Mouse (Mus musculus): ENCODE data around the gene Hsd17b14. TPM values are rescaled to one million over a fixed set of nuclear protein-coding genes. Genes with fewer than 3 reads are reported as not detected.
A peak's percentile ranks its signal among the peaks of the same experiment; 100 is the strongest.

Hsd17b14 gene
- total RNA-seq, 2 experiments from 2014 or later = not detected

DNA sequence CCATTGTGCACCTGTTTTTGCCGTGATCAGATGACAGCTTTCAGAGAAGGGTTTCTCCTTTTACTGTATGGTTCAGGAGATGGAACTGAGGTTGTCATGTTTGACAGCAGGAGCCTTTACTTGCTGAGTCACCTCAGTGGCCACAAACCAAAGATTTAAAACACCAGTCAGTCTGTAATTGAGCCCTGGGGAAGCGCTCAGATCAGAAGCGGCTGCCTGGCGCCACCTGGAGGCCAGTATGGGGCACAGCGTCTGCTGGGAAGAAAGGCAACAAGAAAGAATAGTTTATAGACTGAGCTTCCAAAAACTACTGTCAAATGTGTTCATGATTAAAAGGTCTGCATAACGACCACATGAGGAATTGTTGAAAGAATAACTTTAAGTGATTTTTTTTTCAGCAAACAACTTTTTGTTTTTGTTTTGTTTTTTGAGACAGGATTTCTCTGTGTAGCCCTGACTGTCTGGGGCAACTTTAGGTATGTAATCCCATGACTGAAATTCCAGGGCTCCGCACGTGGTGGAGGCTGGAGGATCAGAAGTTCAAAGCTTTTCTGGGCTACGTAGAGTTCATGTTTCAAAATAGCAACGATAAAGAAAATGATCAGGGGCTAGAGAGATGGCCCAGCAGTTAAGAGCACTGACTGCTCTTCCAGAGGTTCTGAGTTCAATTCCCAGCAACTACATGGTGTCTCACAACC, 38.6 kb downstream of the Hsd17b14 start:
- ATAC-seq (replicated peaks; ENCODE audit: low FRiP score, poor library complexity, severe bottlenecking) = peak; percentile 64

DNA sequence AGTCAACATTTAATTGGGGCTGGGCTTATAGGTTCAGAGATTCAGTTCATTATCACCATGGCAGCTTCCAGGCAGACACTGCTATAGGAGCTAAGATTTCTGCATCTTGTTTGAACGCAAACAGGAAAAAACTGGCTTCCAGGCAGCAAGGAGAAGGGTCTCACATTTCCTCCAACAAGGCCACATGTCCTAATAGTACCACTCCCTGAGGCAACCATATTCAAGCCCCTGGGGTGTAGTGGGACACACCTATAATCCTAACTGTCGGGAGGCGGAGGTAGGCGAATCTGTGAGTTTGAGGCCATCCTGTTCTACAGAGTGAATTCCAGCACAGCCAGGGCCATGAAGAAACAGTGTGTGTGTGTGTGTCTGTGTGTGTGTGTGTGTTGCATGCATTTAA, 40.5 kb downstream of the Hsd17b14 start:
- no peak for ATAC-seq (replicated peaks; ENCODE audit: low FRiP score, poor library complexity, severe bottlenecking)

DNA sequence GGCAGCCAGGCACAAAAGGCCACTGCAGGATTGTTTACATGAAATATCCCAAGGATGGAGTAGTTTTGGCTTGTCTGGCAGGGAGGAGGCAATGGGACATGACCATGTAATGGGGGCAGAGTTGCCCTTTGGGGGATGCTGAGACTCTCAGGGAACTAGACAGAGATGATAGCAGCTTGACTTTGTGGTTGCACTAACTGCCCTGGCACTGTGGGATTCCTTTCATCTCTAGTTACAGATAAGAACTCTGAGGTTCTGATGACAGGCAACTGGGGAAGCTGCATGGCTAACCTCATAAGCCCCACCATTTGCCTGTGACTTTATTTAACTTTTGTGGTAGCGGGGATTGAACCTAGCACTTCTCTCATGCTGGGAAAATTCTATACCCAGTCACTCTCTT, 41.4 kb downstream of the Hsd17b14 start:
- no peak for ATAC-seq (replicated peaks; ENCODE audit: low FRiP score, poor library complexity, severe bottlenecking)

DNA sequence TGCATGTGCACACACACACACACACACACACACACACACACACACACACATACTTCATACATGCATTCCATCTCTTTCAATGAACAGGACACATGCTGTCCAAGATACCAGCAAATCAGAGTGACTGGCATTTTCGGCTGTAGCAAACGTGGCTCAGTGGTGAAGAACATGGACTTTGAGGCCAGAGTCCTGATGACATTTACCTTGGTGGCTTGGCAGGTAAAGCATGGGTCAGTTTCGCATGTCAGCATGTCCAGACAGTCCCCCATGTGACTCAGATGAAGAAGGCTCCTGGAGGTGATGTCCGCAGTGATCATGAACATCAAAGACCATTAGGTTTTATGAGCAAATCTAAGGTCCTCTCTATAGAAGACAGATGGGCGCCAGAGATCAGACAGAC, 42.3 kb downstream of the Hsd17b14 start:
- ATAC-seq (replicated peaks; ENCODE audit: low FRiP score, poor library complexity, severe bottlenecking) = no peak

DNA sequence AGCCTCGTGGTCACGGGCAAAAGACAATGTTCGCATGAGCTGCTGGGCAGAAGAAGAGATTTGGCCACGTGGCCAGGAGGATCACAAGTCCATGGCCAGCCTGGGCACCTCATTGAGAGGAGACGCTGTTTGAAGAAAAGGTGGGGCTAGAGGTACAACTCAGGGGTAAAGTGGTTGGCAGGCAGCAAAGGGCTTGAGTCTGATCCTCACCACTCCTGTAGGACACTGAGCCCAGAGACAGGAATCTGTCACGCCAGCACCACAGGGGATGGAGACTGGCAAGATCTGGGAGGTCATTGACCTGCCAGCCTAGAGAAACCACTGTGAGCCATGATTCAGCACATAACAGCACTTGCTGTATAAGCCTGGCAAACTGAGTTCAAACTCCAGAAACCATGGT, 42.8 kb downstream of the Hsd17b14 start:
- ATAC-seq (replicated peaks; ENCODE audit: low FRiP score, poor library complexity, severe bottlenecking) = no peak

DNA sequence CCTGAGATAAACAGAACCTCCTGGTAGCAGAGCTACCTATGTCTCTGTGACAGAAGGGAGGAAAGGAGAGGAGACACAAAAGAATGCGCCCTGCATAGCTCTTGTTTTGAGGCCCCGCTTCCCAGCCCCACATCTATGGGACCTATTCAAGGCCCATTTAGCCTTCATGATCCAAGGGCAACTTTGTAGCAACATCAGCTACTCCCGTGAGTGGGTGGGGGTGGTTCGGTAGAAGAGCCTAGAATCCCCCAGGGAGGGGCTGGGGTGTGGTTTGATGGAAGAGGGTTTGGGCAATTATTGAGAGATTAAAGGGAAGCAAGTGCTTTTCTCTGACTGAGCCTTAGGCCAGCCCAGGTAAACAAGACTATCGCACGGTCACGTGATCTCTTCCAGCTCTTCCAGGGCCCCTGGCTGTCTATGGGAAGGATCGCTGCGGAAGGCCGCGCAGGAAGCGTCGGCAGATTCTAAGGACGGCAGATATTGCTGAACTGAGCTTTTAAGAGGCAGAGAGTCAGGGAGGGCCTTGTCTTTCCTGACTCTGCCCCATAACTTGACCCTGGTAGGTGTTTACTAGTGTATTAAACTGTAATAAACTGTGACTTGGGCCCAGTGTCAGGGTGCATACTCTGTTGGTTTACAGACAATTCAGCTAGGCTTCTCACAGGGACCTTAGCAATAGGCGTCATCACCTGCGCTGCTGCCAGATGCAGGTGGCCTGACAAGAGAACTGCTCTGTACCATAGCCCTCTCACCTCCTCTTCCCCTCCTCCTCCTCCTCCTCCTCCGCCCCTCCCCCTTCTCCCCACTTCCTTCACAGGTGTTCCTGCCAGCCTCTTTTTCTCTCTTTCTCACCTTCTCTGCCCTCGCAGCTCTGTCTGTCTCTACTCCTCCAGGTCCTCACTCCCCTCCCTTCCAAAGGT, 44.5 kb downstream of the Hsd17b14 start:
- no peak for ATAC-seq (replicated peaks; ENCODE audit: low FRiP score, poor library complexity, severe bottlenecking)

DNA sequence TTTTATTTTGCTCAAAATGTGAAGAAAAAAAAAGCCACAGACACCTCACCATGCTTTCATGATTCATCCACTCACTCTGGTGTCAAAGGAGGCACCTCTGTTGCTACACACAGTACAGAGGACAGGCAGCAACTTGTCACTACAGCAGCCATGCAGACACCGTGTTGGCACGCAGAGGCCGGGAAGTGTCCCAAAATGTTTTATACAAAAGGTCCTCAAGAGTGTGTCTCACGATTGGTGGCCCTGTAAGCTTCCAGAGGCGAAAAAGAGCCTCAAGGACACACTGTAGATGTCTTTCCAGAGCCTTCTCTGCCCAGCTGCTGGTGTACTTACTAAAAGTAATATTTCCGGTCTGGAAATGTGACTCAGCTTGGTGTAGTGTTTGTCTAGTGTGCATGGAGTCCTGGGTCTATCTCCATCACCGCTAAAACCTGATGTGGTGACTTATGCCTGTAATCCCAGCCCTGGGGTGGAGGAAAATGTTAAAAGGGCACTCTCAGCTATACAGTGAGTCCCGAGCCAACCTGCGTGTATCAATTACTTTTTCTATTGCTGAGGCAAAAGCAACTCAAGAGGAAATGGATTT, 51.1 kb downstream of the Hsd17b14 start:
- no peak for ATAC-seq (replicated peaks; ENCODE audit: low FRiP score, poor library complexity, severe bottlenecking)

DNA sequence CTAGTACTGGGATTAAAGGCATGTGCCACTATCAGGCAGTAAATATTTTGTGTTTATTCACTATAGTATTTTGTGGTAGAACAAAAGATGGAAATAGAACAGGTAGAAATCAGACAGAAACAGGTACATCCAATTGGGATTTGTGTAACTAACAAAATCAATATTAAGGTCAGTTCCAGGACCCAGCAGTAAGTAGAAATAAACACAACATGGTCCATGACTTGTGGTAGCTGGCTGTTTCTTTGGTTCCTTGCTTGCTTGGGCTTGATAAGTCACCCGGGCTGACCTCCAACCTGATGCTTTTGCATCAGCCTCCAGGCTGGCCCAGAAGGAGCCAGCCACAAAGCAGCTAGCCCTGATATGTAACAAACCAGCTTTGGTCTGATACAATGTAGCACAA, 54.8 kb downstream of the Hsd17b14 start:
- no peak for ATAC-seq (replicated peaks; ENCODE audit: low FRiP score, poor library complexity, severe bottlenecking)

DNA sequence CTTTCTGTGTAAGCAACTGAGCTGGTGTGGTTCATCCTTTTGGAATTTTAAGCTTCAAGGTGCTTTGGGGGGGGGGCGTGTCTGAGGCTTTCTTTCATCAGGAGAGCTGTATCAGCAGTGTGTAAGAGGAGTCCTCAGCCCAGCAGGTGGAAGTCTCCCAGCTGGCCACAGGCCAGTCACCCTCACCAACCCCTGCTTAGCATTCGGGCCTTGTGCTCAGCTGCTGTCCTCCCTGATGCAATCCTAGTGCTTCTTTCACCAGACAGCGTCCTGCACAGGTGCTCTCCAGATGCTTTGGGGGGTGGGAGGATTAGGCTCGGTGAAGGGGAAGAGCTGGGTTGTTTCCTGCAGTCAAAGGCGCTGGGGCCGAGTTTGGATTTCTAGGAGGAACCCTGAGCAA, 61.6 kb downstream of the Hsd17b14 start:
- no peak for ATAC-seq (replicated peaks; ENCODE audit: low FRiP score, poor library complexity, severe bottlenecking)

DNA sequence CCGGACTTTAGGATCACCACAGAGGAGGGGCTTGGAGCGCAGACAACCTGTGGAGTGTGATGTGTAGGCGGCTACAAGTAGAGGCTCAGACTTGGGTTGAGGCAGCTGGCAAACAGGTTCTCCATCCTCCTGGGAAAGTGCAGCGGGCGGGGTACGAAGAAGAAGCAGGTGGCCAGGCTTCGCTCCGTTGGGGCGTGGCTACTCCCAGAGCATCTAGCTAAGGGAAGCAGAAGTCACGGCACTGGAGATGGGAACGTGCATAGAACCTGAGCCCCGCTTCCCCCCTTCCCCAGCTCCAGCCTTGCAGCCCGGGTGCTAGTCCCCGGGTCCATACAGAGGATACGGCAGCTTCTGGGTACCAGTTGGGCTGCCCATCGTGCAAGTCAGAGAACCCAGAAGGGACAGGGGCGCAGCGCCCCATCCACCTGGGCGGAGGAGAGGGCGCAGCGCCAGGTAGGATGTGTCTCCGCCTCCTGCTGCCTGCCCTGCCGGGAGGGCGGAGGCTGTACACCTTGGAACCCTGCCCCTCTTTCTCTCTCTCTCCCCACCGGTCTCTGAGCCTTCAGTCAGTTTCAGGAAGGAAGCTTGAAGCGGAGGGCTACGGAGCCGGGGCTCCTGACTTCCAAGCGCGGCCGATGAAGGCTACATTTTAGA, 62.5 kb downstream of the Hsd17b14 start, which contains the start of gene Fut1:
Gene Fut1 (plus strand): TSS at position 248 of the 654 bp plus-strand sequence.
- ATAC-seq (replicated peaks; ENCODE audit: low FRiP score, poor library complexity, severe bottlenecking) = no peak

Other genes starting within 250 kb of the Hsd17b14 start
Only the 30 nearest of the 35 such genes appear.
- gene Lin7b, start 184.3 kb upstream of the Hsd17b14 start, total RNA-seq (2015; ENCODE audit: low replicate concordance) = 1.5 TPM in 1 of 2 replicates, not detected in the other
- gene Lin7b, start 184.3 kb upstream of the Hsd17b14 start, total RNA-seq (2017; ENCODE audit: low replicate concordance) = 5.4 TPM in 1 of 2 replicates, not detected in the other
- gene Snrnp70, start 159.2 kb upstream of the Hsd17b14 start, total RNA-seq (2015; ENCODE audit: low replicate concordance) = 50.5 and 70.2 TPM in 2 replicates
- 169 and 259 TPM in 2 replicates for gene Snrnp70, start 159.2 kb upstream of the Hsd17b14 start, total RNA-seq (2017; ENCODE audit: low replicate concordance)
- not detected in 2 replicates for gene Kcna7, start 149.2 kb upstream of the Hsd17b14 start, total RNA-seq (2015; ENCODE audit: low replicate concordance)
- gene Kcna7, start 149.2 kb upstream of the Hsd17b14 start, total RNA-seq (2017; ENCODE audit: low replicate concordance) = not detected in 2 replicates
- not detected in 2 replicates for gene Ntf5, start 141.2 kb upstream of the Hsd17b14 start, total RNA-seq (2015; ENCODE audit: low replicate concordance)
- not detected in 2 replicates for gene Ntf5, start 141.2 kb upstream of the Hsd17b14 start, total RNA-seq (2017; ENCODE audit: low replicate concordance)
- gene Lhb, start 134.1 kb upstream of the Hsd17b14 start, total RNA-seq (2015; ENCODE audit: low replicate concordance) = not detected in 2 replicates
- gene Lhb, start 134.1 kb upstream of the Hsd17b14 start, total RNA-seq (2017; ENCODE audit: low replicate concordance) = not detected in 2 replicates
- 11.7 and 13.2 TPM in 2 replicates for gene Gys1, start 120.0 kb upstream of the Hsd17b14 start, total RNA-seq (2015; ENCODE audit: low replicate concordance)
- gene Gys1, start 120.0 kb upstream of the Hsd17b14 start, total RNA-seq (2017; ENCODE audit: low replicate concordance) = 4.6 and 8.9 TPM in 2 replicates
- gene Ruvbl2, start 116.8 kb upstream of the Hsd17b14 start, total RNA-seq (2015; ENCODE audit: low replicate concordance) = 54.1 and 63.4 TPM in 2 replicates
- 23.1 and 50.1 TPM in 2 replicates for gene Ruvbl2, start 116.8 kb upstream of the Hsd17b14 start, total RNA-seq (2017; ENCODE audit: low replicate concordance)
- 1,430 and 1,622 TPM in 2 replicates for gene Ftl1, start 95.0 kb upstream of the Hsd17b14 start, total RNA-seq (2015; ENCODE audit: low replicate concordance)
- gene Ftl1, start 95.0 kb upstream of the Hsd17b14 start, total RNA-seq (2017; ENCODE audit: low replicate concordance) = 705 and 987 TPM in 2 replicates
- gene Bax, start 88.0 kb upstream of the Hsd17b14 start, total RNA-seq (2015; ENCODE audit: low replicate concordance) = 8.6 and 12.7 TPM in 2 replicates
- 9.7 and 11.8 TPM in 2 replicates for gene Bax, start 88.0 kb upstream of the Hsd17b14 start, total RNA-seq (2017; ENCODE audit: low replicate concordance)
- gene Tulp2, start 73.0 kb upstream of the Hsd17b14 start, total RNA-seq (2015; ENCODE audit: low replicate concordance) = not detected in 2 replicates
- gene Tulp2, start 73.0 kb upstream of the Hsd17b14 start, total RNA-seq (2017; ENCODE audit: low replicate concordance) = 0.42 TPM in 1 of 2 replicates, not detected in the other
- gene Gm45808, start 68.1 kb upstream of the Hsd17b14 start, total RNA-seq (2015; ENCODE audit: low replicate concordance) = not detected in 2 replicates
- not detected in 2 replicates for gene Gm45808, start 68.1 kb upstream of the Hsd17b14 start, total RNA-seq (2017; ENCODE audit: low replicate concordance)
- 3.3 TPM in 2 replicates for gene Dhdh, start 66.1 kb upstream of the Hsd17b14 start, total RNA-seq (2015; ENCODE audit: low replicate concordance)
- 2.1 and 2.3 TPM in 2 replicates for gene Dhdh, start 66.1 kb upstream of the Hsd17b14 start, total RNA-seq (2017; ENCODE audit: low replicate concordance)
- gene Nucb1, start 44.5 kb upstream of the Hsd17b14 start, total RNA-seq (2015; ENCODE audit: low replicate concordance) = 83.0 and 88.6 TPM in 2 replicates
- 487 and 671 TPM in 2 replicates for gene Nucb1, start 44.5 kb upstream of the Hsd17b14 start, total RNA-seq (2017; ENCODE audit: low replicate concordance)
- gene Ppp1r15a, start 28.6 kb upstream of the Hsd17b14 start, total RNA-seq (2015; ENCODE audit: low replicate concordance) = 1,095 and 1,392 TPM in 2 replicates
- gene Ppp1r15a, start 28.6 kb upstream of the Hsd17b14 start, total RNA-seq (2017; ENCODE audit: low replicate concordance) = 1,351 and 1,490 TPM in 2 replicates
- 1.3 TPM in 1 of 2 replicates, not detected in the other for gene Plekha4, start 28.6 kb upstream of the Hsd17b14 start, total RNA-seq (2015; ENCODE audit: low replicate concordance)
- gene Plekha4, start 28.6 kb upstream of the Hsd17b14 start, total RNA-seq (2017; ENCODE audit: low replicate concordance) = 2.8 and 9.9 TPM in 2 replicates
- gene Bcat2, start 15.3 kb downstream of the Hsd17b14 start, total RNA-seq (2015; ENCODE audit: low replicate concordance) = 5.8 and 9.0 TPM in 2 replicates
- gene Bcat2, start 15.3 kb downstream of the Hsd17b14 start, total RNA-seq (2017; ENCODE audit: low replicate concordance) = 10.7 and 11.2 TPM in 2 replicates
- gene Fgf21, start 60.6 kb downstream of the Hsd17b14 start, total RNA-seq (2015; ENCODE audit: low replicate concordance) = not detected in 2 replicates
- not detected in 2 replicates for gene Fgf21, start 60.6 kb downstream of the Hsd17b14 start, total RNA-seq (2017; ENCODE audit: low replicate concordance)
- not detected in 2 replicates for gene Fut1, start 62.4 kb downstream of the Hsd17b14 start, total RNA-seq (2015; ENCODE audit: low replicate concordance)
- gene Fut1, start 62.4 kb downstream of the Hsd17b14 start, total RNA-seq (2017; ENCODE audit: low replicate concordance) = not detected in 2 replicates
- not detected in 2 replicates for gene Izumo1, start 66.9 kb downstream of the Hsd17b14 start, total RNA-seq (2015; ENCODE audit: low replicate concordance)
- gene Izumo1, start 66.9 kb downstream of the Hsd17b14 start, total RNA-seq (2017; ENCODE audit: low replicate concordance) = not detected in 2 replicates
- gene Rasip1, start 72.6 kb downstream of the Hsd17b14 start, total RNA-seq (2015; ENCODE audit: low replicate concordance) = not detected in 2 replicates
- gene Rasip1, start 72.6 kb downstream of the Hsd17b14 start, total RNA-seq (2017; ENCODE audit: low replicate concordance) = not detected in 2 replicates
- gene Mamstr, start 85.1 kb downstream of the Hsd17b14 start, total RNA-seq (2015; ENCODE audit: low replicate concordance) = not detected in 2 replicates
- not detected in 2 replicates for gene Mamstr, start 85.1 kb downstream of the Hsd17b14 start, total RNA-seq (2017; ENCODE audit: low replicate concordance)
- not detected in 2 replicates for gene Fut2, start 111.5 kb downstream of the Hsd17b14 start, total RNA-seq (2015; ENCODE audit: low replicate concordance)
- not detected in 2 replicates for gene Fut2, start 111.5 kb downstream of the Hsd17b14 start, total RNA-seq (2017; ENCODE audit: low replicate concordance)
- not detected in 2 replicates for gene Ntn5, start 129.1 kb downstream of the Hsd17b14 start, total RNA-seq (2015; ENCODE audit: low replicate concordance)
- gene Ntn5, start 129.1 kb downstream of the Hsd17b14 start, total RNA-seq (2017; ENCODE audit: low replicate concordance) = not detected in 2 replicates
- not detected in 2 replicates for gene Sec1, start 139.5 kb downstream of the Hsd17b14 start, total RNA-seq (2015; ENCODE audit: low replicate concordance)
- not detected in 2 replicates for gene Sec1, start 139.5 kb downstream of the Hsd17b14 start, total RNA-seq (2017; ENCODE audit: low replicate concordance)
- gene Car11, start 144.9 kb downstream of the Hsd17b14 start, total RNA-seq (2015; ENCODE audit: low replicate concordance) = not detected in 2 replicates
- gene Car11, start 144.9 kb downstream of the Hsd17b14 start, total RNA-seq (2017; ENCODE audit: low replicate concordance) = not detected in 2 replicates
- 1.5 and 1.9 TPM in 2 replicates for gene Dbp, start 150.2 kb downstream of the Hsd17b14 start, total RNA-seq (2015; ENCODE audit: low replicate concordance)
- 0.77 and 2.2 TPM in 2 replicates for gene Dbp, start 150.2 kb downstream of the Hsd17b14 start, total RNA-seq (2017; ENCODE audit: low replicate concordance)
- 423 and 424 TPM in 2 replicates for gene Rpl18, start 160.6 kb downstream of the Hsd17b14 start, total RNA-seq (2015; ENCODE audit: low replicate concordance)
- gene Rpl18, start 160.6 kb downstream of the Hsd17b14 start, total RNA-seq (2017; ENCODE audit: low replicate concordance) = 286 and 289 TPM in 2 replicates
- 4.6 and 7.9 TPM in 2 replicates for gene Sphk2, start 163.1 kb downstream of the Hsd17b14 start, total RNA-seq (2015; ENCODE audit: low replicate concordance)
- 2.1 and 2.6 TPM in 2 replicates for gene Sphk2, start 163.1 kb downstream of the Hsd17b14 start, total RNA-seq (2017; ENCODE audit: low replicate concordance)
- not detected in 2 replicates for gene Fam83e, start 166.3 kb downstream of the Hsd17b14 start, total RNA-seq (2015; ENCODE audit: low replicate concordance)
- gene Fam83e, start 166.3 kb downstream of the Hsd17b14 start, total RNA-seq (2017; ENCODE audit: low replicate concordance) = not detected in 2 replicates
- gene Spaca4, start 170.9 kb downstream of the Hsd17b14 start, total RNA-seq (2015; ENCODE audit: low replicate concordance) = not detected in 2 replicates
- gene Spaca4, start 170.9 kb downstream of the Hsd17b14 start, total RNA-seq (2017; ENCODE audit: low replicate concordance) = not detected in 2 replicates

Data from erythroblast, adult 5-6 weeks (primary cell).